Mouse (Mus musculus) ES-E14 (cell line): ENCODE measurements around the gene Bid.

Experiments
- HCFC1 ChIP-seq: IDR thresholded peaks from 2 replicates; pipeline ENCODE4 v1.6.1; 2012; ENCODE audit warnings: low read length, inconsistent platforms, borderline replicate concordance; ENCODE audit not compliant: insufficient read depth
- MAFK ChIP-seq: IDR thresholded peaks from 2 replicates; pipeline ENCODE4 v1.6.1; 2014; ENCODE audit warnings: mild to moderate bottlenecking, low read depth, low read length, inconsistent platforms; ENCODE audit not compliant: insufficient read depth

DNA sequence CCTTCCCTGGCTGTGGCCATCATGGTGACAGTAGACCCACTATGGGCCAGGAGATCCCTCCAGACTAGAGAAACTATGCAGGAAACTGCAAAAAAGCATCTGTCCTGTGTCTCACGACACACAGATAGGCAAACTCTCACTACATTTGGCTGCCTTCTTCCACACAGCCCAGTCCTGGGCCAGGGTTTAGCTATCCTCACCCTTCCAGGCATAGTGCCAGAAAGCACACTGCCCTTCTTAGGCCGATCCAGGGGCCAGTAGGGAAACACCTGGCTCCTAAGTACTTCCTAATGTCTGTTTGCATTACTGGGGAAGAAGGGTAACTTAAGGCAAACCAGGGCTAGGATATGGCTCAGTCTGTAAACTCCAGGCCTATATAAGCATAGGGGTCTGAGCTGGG is 3.7 kb downstream of the Bid start:
- TF ChIP-seq HCFC1 (no peak), MAFK (no peak)
